In genomic region chr11:107011669-107012323, GRCm38 (mm10) we compare ENCODE assay signal across 8 mouse cellular contexts. TPM values are rescaled to one million over a fixed set of nuclear protein-coding genes. Genes with fewer than 3 reads are reported as not detected.
DNase-seq lines count a peak whose midpoint lies in the region; ATAC-seq and TF ChIP-seq lines count a peak whose summit lies in the region.

No protein-coding gene starts in this region.

- no peaks in the 10 kb centered on the region for H3K36me3 ChIP-seq in lung, embryonic 14.5 days (ENCODE audit: insufficient read depth)
- H3K36me3 ChIP-seq in intestine, embryonic 16.5 days (ENCODE audit: control insufficient read depth, insufficient read depth, low read length) = no peaks in the 10 kb centered on the region
- H3K36me3 ChIP-seq in midbrain, embryonic 15.5 days (replicated peaks) = no peaks in the 10 kb centered on the region

- ATAC-seq in lung, embryonic 14.5 days (ENCODE audit: insufficient read depth) = no peak
- no peak for ATAC-seq in intestine, embryonic 16.5 days
- no peak for ATAC-seq in midbrain, embryonic 15.5 days (replicated peaks)

- TF ChIP-seq POLR2A in embryonic fibroblast, embryonic 13.5 days (IDR thresholded peaks at IDR 0.05; ENCODE audit: low read depth, low read length) = no peak; the same call in 1 of the 2 replicates

- no peaks in the 10 kb centered on the region for H3K9me3 ChIP-seq in lung, embryonic 14.5 days (ENCODE audit: low read depth, low read length)
- no peaks in the 10 kb centered on the region for H3K9me3 ChIP-seq in intestine, embryonic 16.5 days (ENCODE audit: control insufficient read depth, low read length)
- no peaks in the 10 kb centered on the region for H3K9me3 ChIP-seq in midbrain, embryonic 15.5 days

- TF ChIP-seq CTCF in lung, embryonic 14.5 days (IDR thresholded peaks at IDR 0.05; ENCODE audit: low read depth) = no peak
- TF ChIP-seq CTCF in embryonic fibroblast, embryonic 13.5 days (IDR thresholded peaks at IDR 0.05; ENCODE audit: borderline replicate concordance, insufficient read depth, low read length) = no peak

- H3K4me3 ChIP-seq in lung, embryonic 14.5 days (ENCODE audit: low read depth, low read length) = peak overlapping the region; percentile 50
- H3K4me3 ChIP-seq in embryonic fibroblast, embryonic 13.5 days (ENCODE audit: insufficient read depth, low read length) = peak overlapping the region; percentile 69
- H3K4me3 ChIP-seq in intestine, embryonic 16.5 days (ENCODE audit: low read length) = peak overlapping the region; percentile 51
- peak overlapping the region; percentile 58 for H3K4me3 ChIP-seq in midbrain, embryonic 15.5 days

- no peaks in the 10 kb centered on the region for H3K4me1 ChIP-seq in lung, embryonic 14.5 days (ENCODE audit: insufficient read depth)
- H3K4me1 ChIP-seq in embryonic fibroblast, embryonic 13.5 days (ENCODE audit: control insufficient read depth, insufficient read depth, low read length) = peaks cover 3% of the 10 kb centered on the region; the same call in 1 of the 2 replicates
- peaks cover 13% of the 10 kb centered on the region for H3K4me1 ChIP-seq in intestine, embryonic 16.5 days (ENCODE audit: control insufficient read depth, insufficient read depth, low read length)
- peaks cover 5% of the 10 kb centered on the region for H3K4me1 ChIP-seq in midbrain, embryonic 15.5 days

- H3K27ac ChIP-seq in lung, embryonic 14.5 days (ENCODE audit: low read depth) = peak overlapping the region; percentile 95
- peak overlapping the region; percentile 92 for H3K27ac ChIP-seq in embryonic fibroblast, embryonic 13.5 days (ENCODE audit: insufficient read depth, low read length)
- H3K27ac ChIP-seq in intestine, embryonic 16.5 days (ENCODE audit: low read length) = peak overlapping the region; percentile 90
- peak overlapping the region; percentile 91 for H3K27ac ChIP-seq in midbrain, embryonic 15.5 days

- peak overlapping the region; percentile 68 for H3K9ac ChIP-seq in lung, embryonic 14.5 days
- peak overlapping the region; percentile 69 for H3K9ac ChIP-seq in intestine, embryonic 16.5 days (ENCODE audit: low read depth, low read length)
- H3K9ac ChIP-seq in midbrain, embryonic 15.5 days = peak overlapping the region; percentile 64

- H3K27me3 ChIP-seq in lung, embryonic 14.5 days (ENCODE audit: insufficient read depth, low read length) = no peaks in the 10 kb centered on the region
- H3K27me3 ChIP-seq in intestine, embryonic 16.5 days (replicated peaks; ENCODE audit: control insufficient read depth, insufficient read depth, low read length) = no peaks in the 10 kb centered on the region
- no peaks in the 10 kb centered on the region for H3K27me3 ChIP-seq in midbrain, embryonic 15.5 days (replicated peaks)

- peak; percentile 42 for DNase-seq in lung, embryonic 14.5 days
- DNase-seq in lung, postnatal 14 days = no peak
- DNase-seq in right cerebral cortex, postnatal 10 days (ENCODE audit: low spot score in 2 of 2) = no peak
- no peak for DNase-seq in layer of hippocampus, adult 11-12 months (ENCODE audit: low spot score)
- no peak for DNase-seq in thymus, postnatal 14 days

- WGBS in lung, embryonic 14.5 days = 22% methylated on average over 18 of the region's 18 CpGs
- 22% methylated on average over 18 of the region's 18 CpGs for WGBS in intestine, embryonic 16.5 days
- WGBS in midbrain, embryonic 15.5 days = 45% methylated on average over 18 of the region's 18 CpGs

- H3K4me2 ChIP-seq in lung, embryonic 14.5 days = peak overlapping the region; percentile 65
- H3K4me2 ChIP-seq in intestine, embryonic 16.5 days (ENCODE audit: low read depth, low read length) = peak overlapping the region; percentile 58
- H3K4me2 ChIP-seq in midbrain, embryonic 15.5 days = peak overlapping the region; percentile 57

RNA-seq across cellular contexts. Expression of gene Kpna2, which starts 12.5 kb away (rescaled TPM):
- 563 and 575 TPM in 2 replicates for polyA plus RNA-seq in lung, embryonic 14.5 days (2014; fragmentation: Nextera tagmentation; extraction: Ambion mirVana)
- polyA plus RNA-seq in embryonic fibroblast, embryonic 13.5 days (2011; ENCODE audit: insufficient read length, low read depth, missing spikeins) = 215 and 225 TPM in 2 replicates
- 318 and 375 TPM in 2 replicates for polyA plus RNA-seq in intestine, embryonic 16.5 days (2015; fragmentation: Nextera tagmentation; extraction: Ambion mirVana)
- 154 and 163 TPM in 2 replicates for polyA plus RNA-seq in midbrain, embryonic 15.5 days (2015; fragmentation: Nextera tagmentation; extraction: Ambion mirVana)

RNA-seq across cellular contexts. Expression of gene 1810010H24Rik, which starts 13.7 kb away (rescaled TPM):
- polyA plus RNA-seq in lung, embryonic 14.5 days (2014; fragmentation: Nextera tagmentation; extraction: Ambion mirVana) = 5.1 and 7.3 TPM in 2 replicates
- 0.60 and 1.4 TPM in 2 replicates for polyA plus RNA-seq in embryonic fibroblast, embryonic 13.5 days (2011; ENCODE audit: insufficient read length, low read depth, missing spikeins)
- polyA plus RNA-seq in intestine, embryonic 16.5 days (2015; fragmentation: Nextera tagmentation; extraction: Ambion mirVana) = 1.9 and 2.5 TPM in 2 replicates
- 6.9 and 7.3 TPM in 2 replicates for polyA plus RNA-seq in midbrain, embryonic 15.5 days (2015; fragmentation: Nextera tagmentation; extraction: Ambion mirVana)
